Mouse (Mus musculus) heart, adult 2 months (tissue): ENCODE results near the gene Adgrd1.

ENCODE experiments used
- CTCF ChIP-seq: fragments of 200-600 bp; IDR thresholded peaks from 2 replicates; pipeline ENCODE4 v1.8.1; 2022; ENCODE audit warnings: antibody characterized with exemption, mild to moderate bottlenecking, moderate library complexity
- EP300 ChIP-seq: fragments of 200-500 bp; IDR thresholded peaks from 2 replicates; pipeline ENCODE4 v1.6.1; 2011; ENCODE audit warnings: low read depth, low read length, control low read depth; ENCODE audit not compliant: insufficient read depth

DNA sequence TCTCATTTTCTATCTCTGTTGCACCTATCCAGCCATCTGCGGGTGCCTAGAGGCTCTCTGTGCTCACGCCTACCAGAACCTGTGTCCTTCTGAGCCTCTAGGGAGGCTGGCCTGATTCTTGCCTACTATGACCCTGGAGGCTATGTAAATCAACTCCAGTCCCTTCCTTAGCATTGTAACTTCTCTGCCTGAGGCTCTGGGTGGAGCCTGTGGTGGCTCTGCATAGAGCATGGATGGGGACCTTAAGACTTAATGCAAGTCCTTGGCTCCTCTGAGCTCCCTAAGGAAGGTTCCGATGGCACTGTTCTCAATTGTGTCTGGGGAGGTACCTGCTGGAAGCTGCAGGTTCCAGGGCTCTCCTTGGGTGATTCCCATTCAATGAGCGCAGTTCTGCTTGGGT lies 136.8 kb downstream of the Adgrd1 start:
- no peak for TF ChIP-seq CTCF
- no peak for TF ChIP-seq EP300
